Mouse (Mus musculus): ENCODE measurements around the gene Olfr714. TPM values are rescaled to one million over a fixed set of nuclear protein-coding genes. Genes with fewer than 3 reads are reported as not detected.

Olfr714 gene
- polyA plus RNA-seq (2012; rRNA removed), result not detected in 2 replicates

DNA sequence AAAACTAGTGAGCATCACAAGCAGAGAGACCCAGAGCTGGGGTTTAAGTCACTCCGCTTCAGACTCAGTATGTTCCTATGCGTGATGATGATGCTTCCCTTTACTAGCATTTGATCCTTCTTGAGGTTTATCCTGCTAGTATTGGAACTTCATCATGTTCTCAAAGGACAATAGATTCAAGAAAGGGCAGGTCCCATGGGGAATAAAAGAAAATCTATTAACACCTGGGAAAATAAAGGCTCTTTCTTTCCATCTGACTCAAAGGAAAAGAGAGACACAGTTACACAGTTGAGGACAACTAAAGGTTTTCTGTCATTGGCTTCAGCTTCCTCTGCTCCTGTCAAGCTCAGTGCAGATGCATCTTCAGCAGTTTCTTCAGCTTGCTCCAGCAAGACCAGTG lies at the start of gene Olfr714:
Gene Olfr714, plus strand, starts transcription at position 301 of the 400 bp plus-strand sequence.

DNA sequence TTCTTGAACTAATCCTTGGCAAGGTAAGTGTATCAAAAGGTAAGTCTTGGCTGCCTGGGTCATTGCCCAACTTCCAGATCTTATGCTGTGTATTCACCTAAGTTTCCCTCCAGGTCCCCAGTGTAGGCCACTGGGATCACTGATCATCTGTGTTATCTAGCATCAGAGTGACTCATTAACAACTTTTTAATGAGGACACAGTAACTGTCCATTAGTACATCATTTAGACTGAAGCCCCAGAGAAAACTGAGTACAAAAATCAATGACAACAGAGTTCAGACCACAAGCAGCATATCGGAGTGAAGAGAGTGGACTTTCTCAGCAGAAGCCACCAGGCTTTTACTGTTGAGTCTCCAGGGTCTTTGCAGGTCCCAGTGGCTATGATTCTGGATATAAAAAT lies 39.9 kb upstream of the Olfr714 start, which contains the start of gene Olfr713:
Gene Olfr713, plus strand, starts transcription at position 301 of the 400 bp plus-strand sequence.

DNA sequence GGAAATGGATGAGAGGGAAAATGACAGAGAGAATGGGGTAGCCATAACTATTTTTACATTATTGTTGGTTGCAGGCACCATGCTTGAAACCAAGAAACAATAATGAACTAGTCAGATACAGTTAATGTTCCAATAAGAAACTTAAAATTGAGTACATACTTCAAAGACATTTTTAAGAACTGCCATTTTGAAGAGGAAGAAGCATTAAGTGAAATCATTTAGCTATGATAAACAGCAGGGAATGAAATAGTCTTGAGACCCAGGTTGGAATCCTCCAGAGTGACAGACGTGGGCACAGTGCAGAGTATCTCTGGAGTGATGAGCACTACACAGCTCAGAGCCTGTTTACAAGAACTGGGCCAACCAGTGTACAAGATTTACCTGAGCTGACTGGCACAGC lies 22.1 kb downstream of the Olfr714 start, which contains the start of gene Olfr17:
Gene Olfr17, plus strand, starts transcription at position 301 of the 400 bp plus-strand sequence.

DNA sequence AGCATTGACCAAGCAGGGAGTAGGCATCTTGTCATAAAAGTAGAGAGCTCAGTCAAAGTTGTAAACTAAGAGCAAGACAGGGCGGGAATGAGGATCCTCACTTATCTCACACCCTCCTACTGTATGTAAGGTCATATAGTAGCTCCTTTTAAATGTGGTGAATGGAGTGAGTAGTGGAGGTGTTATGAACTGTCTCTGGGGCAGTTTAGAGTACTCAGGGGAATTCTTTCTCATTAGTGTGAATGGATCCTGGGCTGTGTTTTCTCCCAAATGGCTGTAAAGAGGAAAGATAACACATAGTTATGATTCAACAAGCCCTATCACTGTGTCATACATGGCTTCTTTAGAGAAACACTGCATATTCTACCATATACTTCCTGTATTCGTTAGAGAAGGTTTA lies 39.5 kb downstream of the Olfr714 start, which contains the start of gene Olfr715b:
Gene Olfr715b, minus strand, starts transcription at position 101 of the 400 bp plus-strand sequence.

Other genes starting within 250 kb of the Olfr714 start
- not detected in 2 replicates for gene Olfr702, start 237.1 kb upstream of the Olfr714 start, polyA plus RNA-seq (2012; rRNA removed)
- 0.05 TPM in 1 of 2 replicates, not detected in the other for gene Olfr703, start 227.6 kb upstream of the Olfr714 start, polyA plus RNA-seq (2012; rRNA removed)
- not detected in 2 replicates for gene Olfr704, start 207.8 kb upstream of the Olfr714 start, polyA plus RNA-seq (2012; rRNA removed)
- gene Olfr705, start 194.1 kb upstream of the Olfr714 start, polyA plus RNA-seq (2012; rRNA removed), result not detected in 2 replicates
- not detected in 2 replicates for gene Olfr706, start 182.8 kb upstream of the Olfr714 start, polyA plus RNA-seq (2012; rRNA removed)
- gene Olfr707, start 169.7 kb upstream of the Olfr714 start, polyA plus RNA-seq (2012; rRNA removed), result not detected in 2 replicates
- gene Olfr1532-ps1, start 163.0 kb upstream of the Olfr714 start, polyA plus RNA-seq (2012; rRNA removed), result not detected in 2 replicates
- not detected in 2 replicates for gene Olfr709-ps1, start 138.8 kb upstream of the Olfr714 start, polyA plus RNA-seq (2012; rRNA removed)
- gene Olfr710, start 122.7 kb upstream of the Olfr714 start, polyA plus RNA-seq (2012; rRNA removed), result not detected in 2 replicates
- not detected in 2 replicates for gene Olfr6, start 107.0 kb upstream of the Olfr714 start, polyA plus RNA-seq (2012; rRNA removed)
- gene Olfr711, start 95.5 kb upstream of the Olfr714 start, polyA plus RNA-seq (2012; rRNA removed), result not detected in 2 replicates
- not detected in 2 replicates for gene Olfr2, start 64.9 kb upstream of the Olfr714 start, polyA plus RNA-seq (2012; rRNA removed)
- gene Olfr713, start 39.8 kb upstream of the Olfr714 start, polyA plus RNA-seq (2012; rRNA removed), result not detected in 2 replicates
- not detected in 2 replicates for gene Olfr17, start 22.2 kb downstream of the Olfr714 start, polyA plus RNA-seq (2012; rRNA removed)
- not detected in 2 replicates for gene Olfr715b, start 39.4 kb downstream of the Olfr714 start, polyA plus RNA-seq (2012; rRNA removed)
- not detected in 2 replicates for gene Olfr715, start 60.1 kb downstream of the Olfr714 start, polyA plus RNA-seq (2012; rRNA removed)
- gene Olfr716, start 67.3 kb downstream of the Olfr714 start, polyA plus RNA-seq (2012; rRNA removed), result not detected in 2 replicates
- not detected in 2 replicates for gene Nlrp14, start 96.0 kb downstream of the Olfr714 start, polyA plus RNA-seq (2012; rRNA removed)
- gene Rbmxl2, start 138.5 kb downstream of the Olfr714 start, polyA plus RNA-seq (2012; rRNA removed), result not detected in 2 replicates